Mouse (Mus musculus) stomach, embryonic 14.5 days (tissue): ENCODE data around the gene Lbh. TPM values are rescaled to one million over a fixed set of nuclear protein-coding genes. Genes with fewer than 3 reads are reported as not detected.

Experiments used
- ATAC-seq: fragments of 200-750 bp; cut with Nextera tagmentation; 2 replicates; pipeline ENCODE4 v1.8.0; 2017; ENCODE audit warnings: low read depth, moderate TSS enrichment; ENCODE audit not compliant: insufficient number of reproducible peaks, insufficient read depth, low FRiP score
- H3K27ac ChIP-seq: fragments of 300-500 bp; sonication (generic); 2 replicates; pipeline ENCODE4 v1.5.1; 2014; ENCODE audit warnings: mild to moderate bottlenecking, low read length, moderate library complexity, mixed read lengths
- H3K27me3 ChIP-seq: fragments of 300-500 bp; sonication (generic); 2 replicates; pipeline ENCODE4 v1.6.1; 2014; ENCODE audit warnings: low read length, control low read depth, mixed read lengths; ENCODE audit not compliant: control insufficient read depth, insufficient read depth
- H3K36me3 ChIP-seq: fragments of 300-500 bp; sonication (generic); 2 replicates; pipeline ENCODE4 v1.6.1; 2014; ENCODE audit warnings: mild to moderate bottlenecking, control low read depth, low read length, moderate library complexity, mixed read lengths; ENCODE audit not compliant: control insufficient read depth, insufficient read depth
- H3K4me1 ChIP-seq: fragments of 300-500 bp; sonication (generic); 2 replicates; pipeline ENCODE4 v1.6.1; 2014; ENCODE audit warnings: low read length, control low read depth, mixed read lengths; ENCODE audit not compliant: control insufficient read depth, insufficient read depth
- H3K4me2 ChIP-seq: fragments of 300-500 bp; sonication (generic); replicated peaks from 2 replicates; pipeline ENCODE4 v1.6.1; 2014; ENCODE audit warnings: low read depth, low read length, control low read depth
- H3K4me3 ChIP-seq: fragments of 300-500 bp; sonication (generic); 2 replicates; pipeline ENCODE4 v1.5.1; 2014; ENCODE audit warnings: low read depth, low read length, control low read depth
- H3K9ac ChIP-seq: fragments of 300-500 bp; sonication (generic); replicated peaks from 2 replicates; pipeline ENCODE4 v1.6.1; 2014; ENCODE audit warnings: low read depth, mild to moderate bottlenecking, control low read depth, low read length, moderate library complexity, mixed read lengths
- H3K9me3 ChIP-seq: fragments of 300-500 bp; sonication (generic); 2 replicates; pipeline ENCODE4 v1.6.1; 2016; ENCODE audit warnings: low read depth, low read length, control low read depth; ENCODE audit not compliant: control insufficient read depth
- WGBS: fragments of 180-500 bp; shearing (Covaris S2); extraction: QIAGEN DNeasy Blood & Tissue Kit; methylation state at CpG from one replicate; pipeline ENCODE4 v1.1.7; 2014; 5-methylcytosine and 5-hydroxymethylcytosine counted together
- polyA plus RNA-seq: library from polyadenylated mRNA; unstranded; fragments of >200 nt; fragmentation: Nextera tagmentation; extraction: Ambion mirVana; gene quantifications from 2 replicates; pipeline ENCODE4 v1.2.1, GENCODE M21; 2014

The Lbh gene
- polyA plus RNA-seq, 1 experiment from 2014 or later = 4.6 TPM

- no peaks in the 10 kb centered on the region for H3K4me1 ChIP-seq
- no peaks in the 10 kb centered on the region for H3K27me3 ChIP-seq
- H3K4me2 ChIP-seq = no peak overlapping the region
- 56% methylated on average over 11 of the region's 11 CpGs for WGBS
- H3K4me3 ChIP-seq = no peak overlapping the region
- H3K9me3 ChIP-seq = no peaks in the 10 kb centered on the region
- no peak for ATAC-seq
- H3K27ac ChIP-seq = no peak overlapping the region
- no peak overlapping the region for H3K9ac ChIP-seq
- H3K36me3 ChIP-seq = no peaks in the 10 kb centered on the region
Measured at GRCm38 (mm10) chr17:72976258-72977231, 58.4 kb downstream of the Lbh start.

- ATAC-seq = no peak
- Histone ChIP-seq H3K9me3 (no peaks in the 10 kb centered on the region), H3K9ac (no peak overlapping the region), H3K4me3 (no peak overlapping the region), H3K27me3 (no peaks in the 10 kb centered on the region), H3K36me3 (no peaks in the 10 kb centered on the region), H3K27ac (no peak overlapping the region), H3K4me1 (no peaks in the 10 kb centered on the region), H3K4me2 (no peak overlapping the region)
- WGBS = 87% methylated on average over 1 of the region's 1 CpGs
Measured at GRCm38 (mm10) chr17:72977616-72978015, 59.5 kb downstream of the Lbh start.

GRCm38 (mm10) chr17:72982156-72982555 is 64.1 kb downstream of the Lbh start:
- no peak for ATAC-seq

GRCm38 (mm10) chr17:72983471-72983870 is 65.4 kb downstream of the Lbh start:
- no peaks in the 10 kb centered on the region for H3K4me1 ChIP-seq
- H3K4me3 ChIP-seq = no peak overlapping the region
- WGBS = 94% methylated on average over 7 of the region's 7 CpGs
- ATAC-seq = no peak
- no peak overlapping the region for H3K27ac ChIP-seq
- H3K4me2 ChIP-seq = no peak overlapping the region
- H3K9me3 ChIP-seq = no peaks in the 10 kb centered on the region
- H3K9ac ChIP-seq = no peak overlapping the region
- H3K27me3 ChIP-seq = no peaks in the 10 kb centered on the region
- H3K36me3 ChIP-seq = no peaks in the 10 kb centered on the region

More at GRCm38 (mm10) chr17:72982156-72982555, 64.1 kb downstream of the Lbh start:
- 73% methylated on average over 6 of the region's 6 CpGs for WGBS
- Histone ChIP-seq H3K4me3 (no peak overlapping the region), H3K4me1 (no peaks in the 10 kb centered on the region), H3K9me3 (no peaks in the 10 kb centered on the region), H3K4me2 (no peak overlapping the region), H3K27ac (no peak overlapping the region), H3K27me3 (no peaks in the 10 kb centered on the region), H3K36me3 (no peaks in the 10 kb centered on the region), H3K9ac (no peak overlapping the region)

- Histone ChIP-seq H3K4me3 (no peak overlapping the region), H3K4me1 (no peaks in the 10 kb centered on the region), H3K9ac (no peak overlapping the region), H3K36me3 (no peaks in the 10 kb centered on the region), H3K27me3 (no peaks in the 10 kb centered on the region), H3K9me3 (no peaks in the 10 kb centered on the region), H3K27ac (no peak overlapping the region), H3K4me2 (no peak overlapping the region)
- WGBS = 80% methylated on average over 6 of the region's 6 CpGs
- ATAC-seq = no peak
Measured at GRCm38 (mm10) chr17:72989025-72989424, 70.9 kb downstream of the Lbh start.

Other genes starting within 250 kb of the Lbh start
- 41.3 and 42.2 TPM in 2 replicates for gene Ypel5, start 81.9 kb upstream of the Lbh start, polyA plus RNA-seq
- 20.0 and 22.2 TPM in 2 replicates for gene Lclat1, start 189.7 kb downstream of the Lbh start, polyA plus RNA-seq